Mouse (Mus musculus) cerebellum, postnatal 4 days (tissue): ENCODE measurements around the gene B430305J03Rik.

Source experiments
- DNase-seq, 2 experiments: peaks; one replicate each; pipeline ENCODE4 v3.0.0; 2022; ENCODE audit warnings: low spot score in 2 of 2, mixed read lengths in 1 of 2

B430305J03Rik gene

DNA sequence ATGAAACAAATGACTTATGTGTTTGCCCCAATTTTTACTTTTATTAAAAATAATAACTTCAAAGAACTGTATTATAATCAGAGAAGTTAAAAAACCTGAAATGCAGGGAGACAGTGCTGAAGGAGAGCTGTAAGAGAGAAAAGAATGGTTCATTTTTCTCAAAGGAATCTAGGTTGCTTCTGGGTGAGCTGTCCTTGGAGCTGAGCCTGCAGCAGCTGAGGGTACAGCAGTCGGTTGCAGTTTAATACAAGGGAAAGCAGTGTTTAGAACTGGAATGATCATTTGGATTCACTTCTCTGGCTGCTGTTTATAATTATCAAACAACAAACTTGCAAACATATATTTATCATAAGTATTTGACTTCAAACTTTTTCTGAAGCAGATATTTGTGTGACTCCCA lies 16.3 kb downstream of the B430305J03Rik start:
- DNase-seq = no peak

DNA sequence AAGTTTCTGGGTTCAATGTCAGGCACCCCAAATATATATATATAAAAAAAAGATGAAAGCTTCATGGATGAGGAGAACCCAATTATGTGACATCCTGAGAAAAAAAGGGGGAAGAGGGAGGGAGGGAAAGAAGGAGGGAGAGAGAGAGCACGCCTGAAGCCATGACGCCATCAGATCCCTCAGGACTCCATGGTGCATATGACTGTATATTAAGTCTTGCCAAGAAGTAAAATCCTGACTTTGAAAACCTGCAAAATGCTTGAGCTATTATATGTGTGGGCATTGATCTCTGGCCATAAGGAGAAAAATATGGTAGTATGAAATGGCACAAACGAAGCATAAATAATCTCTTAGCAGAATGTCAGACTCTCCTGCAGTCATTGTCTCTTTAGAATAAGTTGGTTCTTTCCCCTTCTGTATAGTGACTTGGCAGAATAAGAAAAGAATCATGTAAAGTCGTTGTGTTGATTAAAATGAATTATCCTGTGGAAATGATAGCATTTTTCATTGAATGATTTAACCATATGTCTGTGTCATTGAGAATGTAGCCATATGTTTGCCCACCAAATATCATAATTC lies 17.6 kb downstream of the B430305J03Rik start:
- DNase-seq = no peak

DNA sequence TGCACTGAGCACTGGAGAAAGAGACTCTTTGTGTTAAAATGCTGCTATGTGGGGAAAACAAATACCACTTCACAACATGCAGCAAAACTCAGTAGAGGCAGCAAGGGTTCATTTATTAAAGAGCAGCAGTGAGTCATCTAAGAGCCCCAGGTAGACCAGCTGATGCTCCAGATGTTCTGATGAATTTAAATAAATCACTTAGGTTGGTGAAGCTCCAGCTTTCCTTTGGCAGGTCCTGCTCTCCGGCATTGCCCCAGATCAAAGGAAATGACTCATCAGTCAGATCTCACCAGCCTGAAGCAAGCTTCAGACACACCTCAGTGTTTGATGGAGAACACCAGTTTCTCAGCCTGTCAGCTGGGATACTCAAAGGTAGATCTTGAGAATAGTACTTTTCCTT lies 20.1 kb downstream of the B430305J03Rik start:
- DNase-seq = no peak

DNA sequence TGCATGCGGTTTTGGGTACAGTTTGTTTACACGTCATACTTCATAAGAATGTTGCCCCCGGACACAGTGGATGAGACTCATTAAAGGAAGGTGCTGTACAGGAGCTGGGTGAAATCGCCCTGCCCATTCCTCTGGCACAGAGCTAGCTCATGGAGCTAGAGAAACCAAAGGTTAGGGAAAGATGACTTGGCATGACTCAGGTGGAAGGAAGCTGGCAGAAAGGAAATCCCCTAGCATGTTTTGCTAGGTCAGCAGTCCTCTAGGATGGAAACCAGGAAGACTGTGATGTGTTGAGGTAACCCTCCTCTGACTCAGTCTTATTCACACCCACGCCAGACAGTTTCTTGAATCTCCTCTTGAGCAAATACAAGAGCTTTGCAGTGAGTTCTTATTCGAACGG lies 21.7 kb downstream of the B430305J03Rik start:
- no peak for DNase-seq

DNA sequence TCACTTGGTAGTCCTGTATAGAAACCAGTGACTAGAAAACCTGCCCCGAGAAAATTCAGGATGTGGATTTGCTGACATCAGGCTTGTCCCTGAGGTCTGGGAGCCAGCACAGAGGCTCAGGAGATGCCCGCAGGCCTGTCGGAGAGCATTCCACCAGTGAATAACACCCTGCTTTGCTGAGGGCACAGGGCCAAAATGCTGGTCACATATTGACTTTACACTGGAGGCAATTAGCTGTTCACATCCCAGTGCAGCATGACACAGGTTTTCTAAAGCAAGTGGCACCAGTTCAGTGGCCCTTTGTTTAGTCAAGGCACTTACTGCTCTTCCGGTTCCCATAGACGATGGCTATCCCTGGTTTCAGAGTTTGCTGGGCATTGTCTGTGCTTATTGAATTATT lies 25.4 kb downstream of the B430305J03Rik start:
- no peak for DNase-seq

DNA sequence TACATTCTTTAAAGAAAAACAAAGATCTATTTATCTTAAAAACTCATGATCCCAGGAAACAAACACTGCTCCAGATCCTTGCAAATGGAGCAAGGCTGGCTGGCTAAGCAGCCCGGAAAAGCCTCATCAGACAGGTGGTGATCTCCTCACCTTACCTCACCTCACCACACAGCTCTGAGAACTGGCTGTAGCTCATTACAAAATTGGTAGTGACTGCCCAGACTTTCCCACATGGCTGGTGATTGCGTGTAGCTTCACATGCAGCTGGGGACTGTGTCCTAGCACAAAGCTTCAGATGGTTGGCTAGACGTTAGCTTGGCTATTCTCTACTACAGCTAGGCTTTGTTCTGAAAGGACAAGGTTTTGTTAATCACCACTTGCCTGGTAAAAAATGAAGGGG lies 28.5 kb downstream of the B430305J03Rik start:
- DNase-seq = no peak

DNA sequence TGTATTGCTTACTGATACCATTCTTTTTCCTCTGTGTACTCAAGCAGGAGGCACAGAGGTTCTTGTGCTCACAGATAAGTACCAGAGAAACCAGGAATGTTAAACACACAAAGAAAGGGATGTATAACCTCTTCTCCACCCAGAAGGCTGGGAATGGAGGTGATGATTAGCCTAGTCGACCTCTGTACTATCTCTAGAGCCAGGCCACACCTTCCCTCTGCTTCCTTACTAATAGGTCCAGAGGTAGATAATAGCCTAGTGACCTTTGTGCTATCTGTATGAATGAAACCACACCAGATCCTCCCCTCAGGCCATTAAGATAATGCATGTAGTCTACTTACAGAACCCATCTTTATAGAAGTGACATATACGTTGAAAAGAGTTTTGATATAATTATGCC lies 29.5 kb downstream of the B430305J03Rik start:
- no peak for DNase-seq

DNA sequence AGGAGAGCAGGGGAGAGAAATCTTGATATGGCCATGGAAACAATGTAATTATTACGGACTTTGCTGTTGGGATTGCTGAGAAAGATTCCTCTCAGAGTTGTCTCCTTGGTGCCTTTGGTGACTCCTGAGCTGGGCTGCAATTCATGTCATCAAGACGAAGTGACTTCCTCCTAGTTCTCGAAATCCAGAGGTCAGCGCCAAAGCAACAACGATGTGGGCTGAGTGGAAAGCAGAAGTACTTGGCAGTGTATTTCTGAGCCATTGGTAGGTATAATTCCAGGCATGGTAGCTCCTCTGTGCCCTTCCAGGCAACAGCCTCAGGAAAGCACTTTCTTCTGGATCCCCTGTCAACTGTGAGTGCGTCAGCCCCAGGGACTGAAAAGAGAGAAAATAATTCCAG lies 44.1 kb downstream of the B430305J03Rik start:
- DNase-seq = no peak

DNA sequence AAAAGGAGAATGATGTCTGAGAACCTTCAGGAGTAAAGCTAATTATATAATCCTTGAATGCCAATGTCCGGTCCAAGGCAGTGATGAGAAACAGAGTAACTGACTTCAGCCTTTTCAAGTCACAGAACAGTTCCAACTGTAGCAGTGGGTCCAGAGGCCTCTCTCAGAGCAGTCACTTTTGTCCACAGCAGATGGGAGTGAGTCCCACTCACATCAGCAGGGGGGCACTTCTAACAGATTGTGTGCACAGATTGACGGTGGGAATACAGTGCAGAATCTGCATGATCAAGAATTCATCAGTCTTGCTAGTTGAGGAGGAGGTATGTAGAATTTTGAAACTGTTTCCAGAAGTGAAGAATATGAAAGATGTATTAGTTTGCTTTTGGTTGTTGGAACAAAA lies 45.7 kb downstream of the B430305J03Rik start:
- no peak for DNase-seq

DNA sequence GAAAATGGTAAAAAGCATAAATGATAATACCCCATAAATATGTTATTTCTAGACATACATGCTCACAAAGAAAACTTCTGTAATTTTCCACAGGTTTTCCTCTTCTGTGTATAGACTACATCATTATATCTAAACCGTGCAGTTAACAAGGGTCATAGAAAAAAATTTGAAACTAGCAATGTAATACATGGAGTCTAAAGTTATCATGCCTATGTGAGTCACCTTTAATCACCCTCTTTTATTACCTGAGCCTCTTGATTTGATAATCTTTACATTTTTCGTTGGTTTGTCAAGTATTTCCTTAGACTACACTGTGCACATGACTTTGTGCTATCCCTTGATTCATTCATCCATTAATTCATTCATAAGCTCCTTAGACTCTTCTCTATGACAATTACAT lies 50.7 kb downstream of the B430305J03Rik start:
- no peak for DNase-seq
